ENCODE assay signal across 24 mouse cellular contexts in genomic region chr11:100817311-100817710, GRCm38 (mm10). TPM values are rescaled to one million over a fixed set of nuclear protein-coding genes. Genes with fewer than 3 reads are reported as not detected.
A peak's percentile ranks its signal among the peaks of the same experiment; 100 is the strongest.
DNase-seq lines count a peak whose midpoint lies in the region; ATAC-seq and TF ChIP-seq lines count a peak whose summit lies in the region.
"Had no signal": no experiment of that assay in that cellular context is flagged by ENCODE, and none has a peak within 500 bp of the region (broad histone marks: within the 10 kb centered on the region; RNA-seq: fewer than 3 reads in every experiment).

No protein-coding gene starts in this region.

- TF ChIP-seq CTCF in kidney, adult 2 months (conservative IDR thresholded peaks at IDR 0.05; ENCODE audit: insufficient read depth, insufficient read length, low read depth, low read length), result no peak

- H3K4me3 ChIP-seq in kidney, adult 2 months (ENCODE audit: insufficient read depth, low read depth, low read length), result no peak overlapping the region
- H3K4me3 ChIP-seq: embryonic facial prominence, embryonic 10.5 days; forebrain, embryonic 13.5 days; megakaryocyte, embryonic 14.5 days; stomach, embryonic 15.5 days had no signal

- no peak for ATAC-seq in cerebellum, adult (ENCODE audit: insufficient number of reproducible peaks, low FRiP score, low TSS enrichment)
- ATAC-seq: CD4-positive, CD25-positive, alpha-beta regulatory T cell, adult 4 months; forebrain, embryonic 13.5 days; intestine, embryonic 16.5 days; Patski had no signal

- H3K36me3 ChIP-seq in kidney, adult 2 months (ENCODE audit: control insufficient read depth, insufficient read depth, low read length), result no peaks in the 10 kb centered on the region
- H3K36me3 ChIP-seq: embryonic facial prominence, embryonic 10.5 days; stomach, embryonic 15.5 days had no signal

- H3K4me1 ChIP-seq in kidney, adult 2 months (ENCODE audit: control insufficient read depth, insufficient read depth, low read length), result peaks cover 21% of the 10 kb centered on the region
- H3K4me1 ChIP-seq: stomach, embryonic 15.5 days had no signal

- peak; percentile 73 for DNase-seq in cerebellum, adult 11 months
- DNase-seq in kidney, adult 2 months, result no peak
- no peak for DNase-seq in kidney, adult 9 months
- peak; percentile 81 for DNase-seq in brain, adult 2 months (ENCODE audit: low read depth, low spot score)
- peak; percentile 85 for DNase-seq in cerebellum, adult 9-11 months
- DNase-seq in thymus, postnatal 14 days, result no peak
- no peak for DNase-seq in frontal cortex, postnatal 14 days (ENCODE audit: low spot score in 2 of 2)
- DNase-seq: adrenal gland, adult 8-10 months; gastrocnemius, postnatal 36 days; midbrain, embryonic 14.5 days; right cerebral cortex, postnatal 25 days; thymus, adult 18-20 months had no signal

- peak overlapping the region; percentile 4; the same call in 1 of the 2 replicates for H3K27ac ChIP-seq in kidney, adult 2 months (ENCODE audit: insufficient read depth, low read depth, low read length)
- H3K27ac ChIP-seq: embryonic facial prominence, embryonic 10.5 days; forebrain, embryonic 13.5 days; hindbrain, embryonic 14.5 days; kidney, postnatal 0 days; liver, embryonic 14.5 days; stomach, embryonic 15.5 days had no signal

- H3K27me3 ChIP-seq in kidney, adult 2 months (replicated peaks; ENCODE audit: control insufficient read depth, insufficient read depth, low read length), result no peaks in the 10 kb centered on the region
- H3K27me3 ChIP-seq: megakaryocyte, embryonic 14.5 days; Patski; stomach, embryonic 15.5 days had no signal

- no peak for TF ChIP-seq POLR2A in kidney, adult 2 months (IDR thresholded peaks at IDR 0.05; ENCODE audit: low read depth, low read length)

- WGBS in kidney, adult 2 months, result 50% methylated on average over 9 of the region's 9 CpGs

RNA-seq across cellular contexts. Expression of gene Stat5b, which starts 33.2 kb away (rescaled TPM):
- polyA plus RNA-seq in kidney, adult 2 months (2012; rRNA removed), result 23.2 and 24.0 TPM in 2 replicates

RNA-seq across cellular contexts. Expression of gene Stat5a, which starts 41.8 kb away (rescaled TPM):
- polyA plus RNA-seq in kidney, adult 2 months (2012; rRNA removed), result 15.8 and 16.6 TPM in 2 replicates

RNA-seq across cellular contexts. Expression of gene Ghdc, which starts 46.6 kb away (rescaled TPM):
- 30.4 and 31.8 TPM in 2 replicates for polyA plus RNA-seq in kidney, adult 2 months (2012; rRNA removed)

RNA-seq across cellular contexts. Expression of gene Hcrt, which starts 54.6 kb away (rescaled TPM):
- not detected in 2 replicates for polyA plus RNA-seq in kidney, adult 2 months (2012; rRNA removed)
- polyA plus RNA-seq: CD4-positive, CD25-positive, alpha-beta regulatory T cell, adult 4 months; embryonic facial prominence, embryonic 10.5 days; forebrain, embryonic 13.5 days; heart, postnatal 0 days; hindbrain, embryonic 14.5 days; intestine, embryonic 16.5 days; kidney, postnatal 0 days; liver, embryonic 14.5 days; midbrain, embryonic 14.5 days; Patski; stomach, embryonic 15.5 days had no signal

RNA-seq across cellular contexts. Expression of gene Kcnh4, which starts 57.6 kb away (rescaled TPM):
- polyA plus RNA-seq in kidney, adult 2 months (2012; rRNA removed), result 0.04 and 0.08 TPM in 2 replicates
- polyA plus RNA-seq: CD4-positive, CD25-positive, alpha-beta regulatory T cell, adult 4 months; heart, postnatal 0 days; kidney, postnatal 0 days; liver, embryonic 14.5 days had no signal

Comparison
In these comparisons a context has a peak if more than half of its experiments do, and no peak if none do; other contexts are left out.
1. DNase-seq: peak in cerebellum, adult 11 months (single experiment), brain, adult 2 months (single experiment) and cerebellum, adult 9-11 months (single experiment); none in kidney, adult 2 months (single experiment), kidney, adult 9 months (single experiment), thymus, postnatal 14 days (single experiment) and frontal cortex, postnatal 14 days (0 of 2).